Mouse (Mus musculus) testis, adult 2 months (tissue): ENCODE results near the gene Gnb2. TPM values are rescaled to one million over a fixed set of nuclear protein-coding genes. Genes with fewer than 3 reads are reported as not detected.

Experiments used
- H3K27ac ChIP-seq: fragments of 200-500 bp; 2 replicates; pipeline ENCODE4 v1.5.1; 2012; ENCODE audit warnings: low read depth, low read length; ENCODE audit not compliant: control insufficient read depth, insufficient read depth
- H3K27me3 ChIP-seq: fragments of 200-500 bp; 2 replicates; pipeline ENCODE4 v1.6.1; 2012; ENCODE audit warnings: mild to moderate bottlenecking, low read length, moderate library complexity; ENCODE audit not compliant: control insufficient read depth, insufficient read depth
- H3K36me3 ChIP-seq: fragments of 200-500 bp; 2 replicates; pipeline ENCODE4 v1.6.1; 2012; ENCODE audit warnings: mild to moderate bottlenecking, low read length; ENCODE audit not compliant: control insufficient read depth, insufficient read depth
- H3K4me1 ChIP-seq: fragments of 200-500 bp; 2 replicates; pipeline ENCODE4 v1.6.1; 2012; ENCODE audit warnings: low read length; ENCODE audit not compliant: control insufficient read depth, insufficient read depth
- H3K4me3 ChIP-seq: fragments of 200-500 bp; 2 replicates; pipeline ENCODE4 v1.5.1; 2012; ENCODE audit warnings: low read depth, mild to moderate bottlenecking, low read length, moderate library complexity, mixed read lengths; ENCODE audit not compliant: control insufficient read depth
- CTCF ChIP-seq: fragments of 200-500 bp; IDR thresholded peaks from 2 replicates; pipeline ENCODE4 v1.5.1; 2012; ENCODE audit warnings: low read depth, mild to moderate bottlenecking, inconsistent platforms, low read length, moderate library complexity; ENCODE audit not compliant: control insufficient read depth, insufficient read depth, insufficient replicate concordance
- POLR2A ChIP-seq: fragments of 200-500 bp; IDR thresholded peaks from 2 replicates; pipeline ENCODE4 v1.6.1; 2012; ENCODE audit warnings: low read depth, mild to moderate bottlenecking, inconsistent platforms, low read length, moderate library complexity; ENCODE audit not compliant: control insufficient read depth
- polyA plus RNA-seq: library from polyadenylated mRNA; depleted of rRNA; stranded (reverse); fragments of >200 nt; gene quantifications from 2 replicates; pipeline ENCODE4 v1.2.3, GENCODE M21; 2012

The Gnb2 gene
- polyA plus RNA-seq, 1 experiment, result 369 TPM

GRCm38 (mm10) chr5:137519691-137520550 is 13.4 kb downstream of the Gnb2 start:
- Histone ChIP-seq H3K4me1 (no peaks in the 10 kb centered on the region), H3K27ac (no peak overlapping the region), H3K4me3 (no peak overlapping the region), H3K27me3 (no peaks in the 10 kb centered on the region), H3K36me3 (peaks cover 3% of the 10 kb centered on the region; the same call in 1 of the 2 replicates)
- TF ChIP-seq CTCF, result no peak
- no peak for TF ChIP-seq POLR2A

- Histone ChIP-seq H3K27me3 (no peaks in the 10 kb centered on the region), H3K4me3 (no peak within 1 kb of the TSS), H3K4me1 (no peaks in the 10 kb centered on the region), H3K27ac (no peak within 1 kb of the TSS), H3K36me3 (peaks cover 3% of the 10 kb centered on the region; the same call in 1 of the 2 replicates)
- TF ChIP-seq CTCF (peak; percentile 42; the same call in 1 of the 2 replicates), POLR2A (no peak)
These were observed 14.9 kb downstream of the Gnb2 start, which contains the start of gene Gigyf1 for GRCm38 (mm10) chr5:137518436-137518835. TSS of gene Gigyf1 (plus strand) at chr5:137518548.

- H3K4me1 ChIP-seq, result no peaks in the 10 kb centered on the region; the same call in 1 of the 2 replicates
- TF ChIP-seq POLR2A (no peak), CTCF (no peak)
- H3K27me3 ChIP-seq, result no peaks in the 10 kb centered on the region
- H3K4me3 ChIP-seq, result no peak overlapping the region
- no peak overlapping the region for H3K27ac ChIP-seq
- no peaks in the 10 kb centered on the region for H3K36me3 ChIP-seq
These were observed 18.5 kb downstream of the Gnb2 start for GRCm38 (mm10) chr5:137514811-137515210.

DNA sequence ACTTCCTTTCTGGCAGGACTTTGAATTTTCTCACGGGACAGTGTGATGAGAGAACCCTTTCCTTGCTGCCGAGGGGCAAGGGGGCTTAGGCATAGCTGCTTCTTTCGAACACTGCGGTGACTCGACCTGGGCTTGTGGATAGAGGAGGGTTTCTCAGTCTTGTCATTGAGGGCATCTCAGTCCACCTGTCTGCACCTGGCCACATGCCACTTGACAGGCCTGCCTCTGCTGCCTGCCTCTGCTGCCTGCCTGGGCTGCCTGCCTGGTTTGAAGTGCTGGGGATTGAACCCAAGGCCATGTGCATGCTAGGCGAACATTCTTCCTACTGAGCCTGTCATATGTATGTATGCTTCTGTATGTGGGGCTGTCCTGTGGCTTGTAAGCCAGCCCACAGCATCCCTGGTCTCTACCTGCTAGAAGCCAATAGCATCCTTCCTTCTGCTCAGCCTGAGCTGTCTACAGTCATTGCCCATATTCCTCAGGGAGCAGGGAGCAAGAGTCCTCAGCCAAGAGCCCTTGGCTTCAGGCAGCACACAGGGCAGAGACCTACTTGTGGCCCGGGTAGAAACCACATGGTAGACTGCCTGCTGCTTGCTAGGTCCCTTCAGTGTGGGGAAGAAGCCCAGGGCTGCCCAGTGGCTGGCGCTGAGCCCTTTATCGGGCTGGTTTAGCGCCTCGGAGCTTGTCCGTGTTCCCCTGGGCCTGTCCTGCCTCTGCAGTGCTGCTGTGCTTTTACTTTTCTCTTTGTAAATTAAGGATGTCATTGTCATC is 19.2 kb downstream of the Gnb2 start:
- no peak overlapping the region for H3K4me3 ChIP-seq
- TF ChIP-seq CTCF (no peak), POLR2A (no peak)
- no peaks in the 10 kb centered on the region for H3K27me3 ChIP-seq
- no peaks in the 10 kb centered on the region; the same call in none of the 2 replicates for H3K4me1 ChIP-seq
- no peaks in the 10 kb centered on the region for H3K36me3 ChIP-seq
- H3K27ac ChIP-seq, result no peak overlapping the region

DNA sequence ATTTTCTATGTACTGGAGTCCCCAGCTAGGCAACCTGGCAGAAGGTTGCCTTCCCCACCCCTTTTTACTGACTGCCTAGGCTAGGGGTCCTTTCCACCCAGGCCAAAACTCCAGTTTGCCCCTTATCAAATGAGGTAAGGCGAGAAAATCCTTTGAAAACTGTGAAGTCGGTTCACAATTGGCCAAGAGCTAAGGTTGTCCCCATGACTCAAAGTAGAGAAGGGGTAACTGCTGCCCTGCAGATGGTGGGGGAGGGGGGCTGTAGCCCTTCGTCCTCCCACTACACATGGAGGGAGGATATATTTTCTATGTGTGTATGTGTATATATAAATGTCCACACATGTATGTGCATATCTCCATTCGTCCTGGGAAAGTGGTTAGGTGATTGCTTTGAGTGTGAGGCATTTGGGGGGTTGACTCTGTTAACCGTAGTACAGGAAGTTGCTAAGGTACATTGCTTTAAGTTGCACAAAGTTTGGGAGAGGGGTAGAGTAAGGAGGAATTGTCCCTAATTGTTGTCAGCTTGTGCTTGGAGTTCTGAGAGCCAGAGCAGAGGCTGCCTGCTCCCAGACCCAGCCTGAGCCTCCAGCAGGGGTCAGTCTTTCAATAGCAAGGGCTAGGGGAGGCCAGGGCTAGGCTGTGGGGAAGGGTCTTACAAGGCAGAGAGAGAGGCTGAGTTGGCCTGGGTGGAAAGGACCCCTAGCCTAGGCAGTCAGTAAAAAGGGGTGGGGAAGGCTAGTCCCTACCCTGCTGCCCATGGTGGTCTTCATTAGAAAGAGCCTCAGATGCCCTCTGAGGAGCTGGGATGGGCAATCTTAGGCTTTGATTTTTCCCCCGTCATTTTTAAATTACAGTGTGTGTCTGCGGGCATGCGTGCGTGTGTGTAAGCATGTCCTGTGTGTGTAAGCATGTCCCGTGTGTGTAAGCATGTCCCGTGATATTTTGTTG is 20.2 kb downstream of the Gnb2 start:
- Histone ChIP-seq H3K4me1 (no peaks in the 10 kb centered on the region; the same call in none of the 2 replicates), H3K27ac (no peak overlapping the region), H3K27me3 (no peaks in the 10 kb centered on the region), H3K4me3 (no peak overlapping the region), H3K36me3 (no peaks in the 10 kb centered on the region)
- TF ChIP-seq CTCF (peak; percentile 33; the same call in 1 of the 2 replicates), POLR2A (no peak)

DNA sequence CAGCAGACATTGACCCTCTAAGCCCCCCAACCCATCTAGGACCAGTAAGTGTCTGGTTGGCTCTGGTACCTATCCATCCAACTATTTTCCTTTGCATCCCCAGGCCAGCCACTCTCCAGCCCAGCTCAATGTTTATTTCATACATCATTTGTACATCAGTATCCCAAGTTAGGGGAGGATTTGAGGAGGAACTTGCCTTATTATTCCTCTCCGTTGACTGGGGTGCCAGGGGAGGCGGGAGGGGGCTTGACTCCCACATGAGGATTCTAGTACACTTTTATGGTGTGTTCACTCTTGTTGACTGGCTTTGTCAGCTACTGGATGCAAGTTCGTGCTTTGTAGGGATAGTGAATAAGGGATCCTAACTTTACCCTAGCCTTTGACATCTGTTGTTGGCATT is 21.6 kb downstream of the Gnb2 start:
- no peaks in the 10 kb centered on the region; the same call in none of the 2 replicates for H3K4me1 ChIP-seq
- no peaks in the 10 kb centered on the region for H3K36me3 ChIP-seq
- no peaks in the 10 kb centered on the region for H3K27me3 ChIP-seq
- TF ChIP-seq CTCF, result no peak
- H3K4me3 ChIP-seq, result peak overlapping the region; percentile 75
- H3K27ac ChIP-seq, result no peak overlapping the region
